Mouse (Mus musculus) frontal cortex, postnatal 10 days (tissue): ENCODE data around the gene Aco2.
"Not testable (repeated sequence)": the region's sequence is repeated elsewhere in the genome, so short reads cannot be mapped to it uniquely, and the experiment has no call there.

Experiments used
- DNase-seq, 2 experiments: peaks; one replicate each; pipeline ENCODE4 v3.0.0; 2022; ENCODE audit warnings: low spot score in 2 of 2, mixed read lengths in 1 of 2

Aco2 gene

DNA sequence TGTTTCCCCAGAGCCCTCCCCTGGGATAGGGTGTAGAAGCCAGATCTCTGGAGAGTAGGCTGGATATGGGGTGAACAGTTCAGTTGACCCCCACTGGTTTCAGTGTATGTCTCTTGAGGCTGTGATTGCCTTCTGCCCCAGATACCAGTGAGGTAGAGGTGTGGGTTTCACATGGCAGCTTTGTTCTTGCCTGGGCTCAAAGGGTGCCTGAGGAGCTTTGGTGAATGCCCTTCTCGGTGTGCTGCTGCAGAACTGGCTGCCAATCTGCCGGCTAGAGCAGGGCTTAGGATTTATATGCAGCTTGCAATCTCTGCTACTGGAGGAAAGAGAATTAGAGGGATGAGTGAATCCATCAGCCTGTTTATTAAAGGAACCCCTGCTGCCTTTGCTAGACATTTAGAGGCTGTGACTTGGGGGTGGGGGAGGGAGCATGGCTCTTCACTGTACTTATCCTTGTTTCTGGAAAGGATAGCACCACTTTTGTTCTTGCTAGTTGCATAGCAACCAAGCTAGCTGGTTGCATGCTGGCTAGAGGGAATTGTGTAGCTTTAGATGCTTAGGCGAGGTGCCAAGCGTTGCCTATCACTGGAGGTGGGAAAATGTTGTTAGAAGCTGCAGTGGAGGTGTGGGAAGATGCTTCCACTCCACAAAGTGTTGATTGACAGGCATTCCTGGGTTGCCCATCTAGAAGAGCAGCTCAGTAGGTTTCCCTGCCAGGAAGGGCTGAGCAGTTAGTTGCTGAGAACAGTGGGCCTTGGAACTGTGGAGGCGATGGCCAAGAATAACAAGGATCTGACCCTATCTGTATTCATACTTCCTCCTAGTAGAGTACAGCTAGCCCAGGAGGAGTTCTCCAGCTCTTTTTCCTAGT lies 7.7 kb downstream of the Aco2 start:
- DNase-seq, result peak; percentile 63 to 71

DNA sequence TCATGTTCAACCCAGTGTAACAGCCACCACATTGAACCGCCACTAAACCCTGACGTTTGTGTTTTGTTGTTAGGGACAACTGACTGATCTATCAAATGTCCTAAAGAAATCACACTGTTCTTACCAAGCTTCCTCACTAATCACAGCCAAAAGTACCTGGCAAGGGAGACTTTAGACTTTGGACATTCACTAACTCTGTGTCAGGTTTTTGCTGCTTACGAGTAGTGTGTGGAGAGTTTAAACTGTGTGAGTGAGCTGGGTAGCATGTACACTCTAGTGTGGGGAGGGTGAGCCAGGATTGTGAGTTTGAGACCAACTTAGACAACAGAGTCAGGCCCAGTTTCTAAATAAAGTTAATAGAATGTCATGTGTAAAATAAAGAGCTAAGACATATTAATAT lies 10.2 kb downstream of the Aco2 start:
- DNase-seq, result no peak

DNA sequence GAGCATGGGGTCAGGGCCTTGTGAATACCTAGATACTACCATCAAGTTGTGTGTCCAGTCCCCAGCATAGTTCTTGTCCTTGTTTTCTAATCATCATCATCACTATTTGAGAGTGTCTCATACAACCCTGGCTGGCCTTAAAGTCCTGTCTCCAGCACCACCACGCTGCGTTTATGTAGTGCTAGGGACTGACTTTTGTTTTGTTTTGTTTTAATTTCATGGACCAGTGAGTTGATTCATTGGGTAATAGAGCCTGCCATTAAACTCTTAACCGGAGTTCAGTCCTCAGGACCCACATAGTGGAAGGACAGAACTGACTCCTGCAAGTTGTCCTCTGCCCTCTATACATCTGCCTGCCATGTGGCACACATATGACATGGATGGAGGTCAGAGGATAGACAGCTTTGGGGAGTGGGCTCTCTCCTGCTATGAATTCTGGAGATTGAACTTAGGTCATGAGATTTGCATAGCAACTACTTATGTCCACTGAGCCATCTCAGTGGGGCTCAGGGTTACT lies 13.4 kb downstream of the Aco2 start:
- DNase-seq, result no peak

DNA sequence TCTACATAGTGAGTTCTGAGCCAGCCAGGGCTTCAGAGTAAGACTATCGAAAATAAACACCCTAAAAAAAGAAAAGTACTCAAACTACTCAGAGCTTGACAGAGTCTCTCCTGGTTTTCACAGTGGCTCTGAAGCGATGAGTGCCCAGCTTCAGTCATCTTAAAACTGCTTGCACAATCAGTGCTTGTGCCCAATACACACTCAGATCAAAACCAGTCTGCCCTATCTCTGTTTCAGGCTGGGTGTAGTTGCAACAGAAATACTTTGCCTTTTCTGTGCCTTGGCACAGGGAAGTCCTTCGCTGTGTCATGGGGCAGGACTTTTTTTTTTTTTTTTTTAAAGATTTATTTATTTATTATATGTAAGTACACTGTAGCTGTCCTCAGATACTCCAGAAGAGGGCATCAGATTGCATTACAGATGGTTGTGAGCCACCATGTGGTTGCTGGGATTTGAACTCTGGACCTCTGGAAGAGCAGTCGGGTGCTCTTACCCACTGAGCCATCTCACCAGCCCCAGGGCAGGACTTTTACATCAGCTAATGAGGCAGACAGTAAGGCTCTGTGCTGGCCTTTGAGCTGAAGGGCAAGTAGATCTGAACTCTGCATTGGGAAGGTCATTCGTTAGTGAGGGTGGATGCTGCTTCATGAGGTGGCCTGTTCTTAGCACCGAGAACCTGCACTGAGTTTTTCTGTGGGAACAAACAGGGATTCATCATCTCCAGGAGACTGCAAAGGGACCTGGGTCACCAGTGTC lies 14.9 kb downstream of the Aco2 start:
- DNase-seq, result no peak

DNA sequence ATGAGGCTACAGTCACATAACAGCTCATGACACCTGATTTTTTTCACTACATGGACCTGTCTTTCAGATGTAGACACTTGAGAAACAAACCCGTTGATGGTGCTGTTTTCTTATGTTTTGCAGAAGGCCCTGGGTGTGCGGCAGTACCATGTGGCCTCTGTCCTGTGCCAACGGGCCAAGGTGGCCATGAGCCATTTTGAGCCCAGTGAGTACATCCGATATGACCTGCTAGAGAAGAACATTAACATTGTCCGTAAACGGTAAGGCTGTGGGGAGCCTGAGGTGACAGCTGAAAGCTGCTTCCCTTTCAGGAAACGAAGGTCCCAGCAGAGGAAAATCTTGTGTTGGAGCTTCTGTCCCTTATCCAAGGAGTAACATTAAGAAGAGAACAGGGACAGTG lies 17.1 kb downstream of the Aco2 start:
- no peak for DNase-seq

DNA sequence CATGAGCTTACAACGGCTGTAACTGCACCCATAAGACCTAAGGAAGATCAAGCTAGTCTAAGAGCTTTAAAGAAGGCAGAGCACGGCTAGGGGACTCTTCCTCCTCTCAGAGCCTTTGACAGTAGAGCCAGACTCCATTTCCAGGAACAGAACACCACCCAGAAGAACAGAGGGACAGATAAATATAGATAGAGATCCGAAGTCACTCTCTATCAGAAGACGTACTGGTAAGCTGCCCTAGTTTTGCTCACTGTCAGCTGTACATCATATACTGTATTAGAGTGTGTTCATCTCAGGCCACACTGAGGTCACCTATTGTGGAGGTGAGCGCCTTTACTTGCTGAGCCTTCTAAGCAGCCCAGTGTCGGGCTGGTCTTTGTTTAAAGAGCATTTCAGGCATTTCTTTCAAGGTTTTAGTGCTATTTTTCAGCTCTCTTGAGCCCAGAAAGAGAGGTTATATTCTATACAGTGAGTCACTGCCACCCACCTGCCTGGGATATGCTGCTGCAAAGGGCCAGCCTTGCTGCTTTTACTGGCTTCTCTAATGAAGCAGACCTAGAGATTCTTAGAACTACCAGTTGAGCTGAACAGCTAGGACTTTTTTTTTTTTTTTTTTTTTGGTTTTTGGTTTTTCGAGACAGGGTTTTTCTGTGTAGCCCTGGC lies 19.2 kb downstream of the Aco2 start:
- DNase-seq, result no peak

DNA sequence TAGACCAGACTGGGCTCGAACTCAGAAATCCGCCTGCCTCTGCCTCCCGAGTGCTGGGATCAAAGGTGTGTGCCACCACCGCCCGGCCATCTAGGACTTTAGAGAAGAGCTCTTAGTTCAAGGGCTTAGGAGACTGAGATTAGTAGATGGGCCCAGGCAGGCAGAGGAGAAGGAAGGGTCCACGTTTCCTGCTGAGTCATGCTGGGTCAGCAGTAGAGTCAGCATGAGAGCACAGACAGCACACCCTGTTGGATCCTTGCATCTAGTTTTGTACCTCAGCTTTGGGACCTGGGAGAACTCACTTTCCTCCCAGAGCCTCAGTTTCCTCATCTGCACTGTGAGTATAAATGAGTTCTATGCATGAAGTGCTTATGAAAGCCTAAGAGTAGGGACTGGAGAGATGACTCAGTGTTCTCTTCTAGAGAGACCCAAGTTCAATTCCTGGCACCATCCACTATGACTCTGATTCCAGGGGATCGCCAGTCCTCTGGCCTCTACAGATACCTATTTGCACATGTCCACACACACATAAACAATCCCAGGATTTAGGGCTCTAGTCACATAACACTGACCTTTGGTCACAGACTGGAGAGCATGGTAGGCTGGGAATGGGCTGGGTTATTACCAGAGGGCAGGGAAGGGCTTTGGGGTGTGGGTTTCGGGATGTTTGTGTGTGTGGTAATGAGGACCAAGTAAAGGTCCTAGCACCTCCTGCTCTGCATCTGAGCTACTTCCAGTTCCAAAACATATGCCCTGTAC lies 19.9 kb downstream of the Aco2 start:
- no peak for DNase-seq

DNA sequence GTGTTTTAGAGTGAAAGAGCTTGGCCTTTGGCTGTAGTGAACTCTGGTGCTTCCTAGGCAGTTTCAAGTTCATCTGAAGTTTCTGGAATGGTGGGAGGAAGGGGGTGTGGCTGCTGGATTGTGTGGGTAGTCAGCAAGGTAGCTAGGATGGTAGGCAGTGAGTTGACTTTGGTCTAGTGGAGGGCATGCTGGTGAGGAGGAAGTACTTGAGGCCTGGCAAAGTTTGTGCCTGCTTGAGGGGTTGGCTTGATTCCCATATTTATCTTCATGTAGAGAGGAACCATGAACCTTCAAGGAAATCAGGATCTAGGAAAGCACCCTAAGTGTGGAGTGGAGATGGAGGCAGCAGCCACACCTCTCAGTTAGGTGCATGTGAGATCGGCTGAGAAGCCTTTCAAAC lies 21.9 kb downstream of the Aco2 start:
- no peak for DNase-seq

DNA sequence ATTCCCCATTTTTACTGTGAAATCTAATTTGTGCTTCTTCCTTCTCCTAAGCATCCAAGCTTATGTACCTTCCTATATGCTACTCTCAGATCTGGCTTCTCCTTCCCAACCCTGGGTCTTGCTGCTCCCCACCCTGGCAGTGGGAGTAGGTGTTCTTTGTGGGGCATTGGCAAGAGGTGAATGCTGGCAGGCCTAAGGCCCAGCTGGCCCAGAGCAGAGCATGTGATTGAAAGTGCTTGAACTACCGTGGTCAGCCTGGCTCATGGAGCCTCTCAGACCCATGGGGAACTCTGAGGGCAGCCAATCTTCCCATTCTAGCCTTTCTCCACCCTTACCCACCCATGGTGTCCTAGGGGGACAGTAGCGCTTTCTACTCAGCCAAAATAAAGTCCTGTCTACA lies 24.3 kb downstream of the Aco2 start:
- no peak for DNase-seq

DNA sequence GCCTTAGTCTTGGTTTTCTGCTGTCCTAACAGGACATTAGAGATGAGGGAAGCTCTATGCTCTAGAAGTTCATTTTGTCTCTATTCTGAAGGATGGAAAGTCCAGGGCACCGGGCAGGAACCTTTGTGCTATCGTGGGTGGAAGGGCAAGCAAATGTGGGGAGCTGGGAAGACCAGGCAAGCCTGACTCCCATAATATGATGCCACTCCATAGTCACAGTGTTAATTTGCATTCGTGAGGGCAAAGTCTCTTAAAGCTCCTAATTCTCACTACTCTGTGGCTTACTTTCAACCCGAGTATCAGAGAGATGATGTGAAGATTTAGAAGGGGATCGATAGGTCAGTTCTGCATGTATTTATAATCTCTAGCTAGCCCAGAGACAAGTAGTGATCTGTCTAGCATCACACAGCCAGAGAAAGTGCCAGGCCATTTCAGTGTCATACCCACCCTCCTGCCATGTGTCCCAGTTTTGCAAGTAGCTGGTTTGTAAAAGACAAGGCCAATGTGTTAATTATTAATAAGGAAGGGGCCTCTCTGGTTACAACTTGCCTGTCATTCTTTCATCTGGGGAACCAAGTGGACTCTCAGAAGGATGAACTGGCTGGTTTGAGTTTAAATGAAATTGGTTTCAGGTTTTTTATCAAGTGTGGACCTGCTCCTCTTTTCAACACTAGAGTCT lies 25.6 kb downstream of the Aco2 start:
- no peak for DNase-seq

DNA sequence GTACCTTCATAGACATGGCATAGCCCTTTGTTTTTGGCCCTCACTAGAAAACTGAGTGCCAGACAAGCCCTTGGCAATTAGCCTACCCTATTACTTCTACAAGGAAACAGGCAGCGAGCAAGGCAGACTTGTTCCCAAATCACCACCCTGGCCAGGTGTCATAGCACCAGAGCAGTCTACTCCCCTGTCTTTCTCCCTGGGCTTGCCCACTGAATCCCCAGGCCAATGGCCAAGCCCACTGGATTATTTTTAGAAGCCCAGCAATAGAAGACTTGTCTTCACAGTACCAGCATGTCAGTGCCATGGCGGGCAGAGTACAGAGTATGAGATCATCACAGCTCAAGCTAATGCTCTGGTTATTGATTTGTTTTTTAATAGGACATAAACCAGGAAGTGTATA lies 26.6 kb downstream of the Aco2 start:
- no peak for DNase-seq

DNA sequence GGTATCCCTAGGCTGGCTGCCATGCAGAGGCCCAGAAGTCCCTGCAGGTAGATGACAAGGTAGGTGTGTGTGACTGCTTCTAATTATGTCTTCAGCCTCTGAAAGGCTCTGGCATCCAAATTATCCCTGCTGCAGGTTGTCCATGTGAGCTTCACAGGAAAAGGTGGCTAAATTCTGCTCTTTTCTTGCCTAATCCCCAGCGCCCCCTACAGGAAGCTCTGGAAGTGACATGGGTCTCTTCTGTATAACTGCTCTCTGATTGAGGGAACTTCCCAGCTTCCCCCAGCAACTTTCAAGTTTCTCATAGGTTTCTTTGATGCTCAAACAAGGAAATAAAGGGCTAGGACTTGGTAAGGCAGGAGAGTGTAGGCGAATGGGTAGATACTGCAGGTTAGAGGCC lies 32.8 kb downstream of the Aco2 start:
- DNase-seq, result peak in 1 of 2 experiments; percentile 68

DNA sequence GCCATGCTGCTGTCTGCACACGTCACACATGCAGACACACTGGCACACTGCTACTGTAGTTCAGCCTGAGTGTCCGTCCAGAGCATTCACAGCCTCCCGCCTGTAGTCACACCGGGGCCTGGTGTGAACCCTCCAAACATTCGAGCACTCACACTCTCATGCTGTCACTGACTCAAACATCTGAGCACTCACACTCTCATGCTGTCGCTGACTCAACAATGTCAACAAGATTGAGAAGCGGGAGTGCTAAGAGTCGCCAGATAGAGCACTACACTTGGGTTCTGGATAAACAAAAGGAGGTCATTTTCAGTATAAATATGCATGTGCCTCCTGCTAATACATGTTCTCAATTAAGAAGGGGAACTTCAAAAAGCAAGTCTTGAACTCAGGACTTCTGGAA lies 35.8 kb downstream of the Aco2 start:
- no peak for DNase-seq

DNA sequence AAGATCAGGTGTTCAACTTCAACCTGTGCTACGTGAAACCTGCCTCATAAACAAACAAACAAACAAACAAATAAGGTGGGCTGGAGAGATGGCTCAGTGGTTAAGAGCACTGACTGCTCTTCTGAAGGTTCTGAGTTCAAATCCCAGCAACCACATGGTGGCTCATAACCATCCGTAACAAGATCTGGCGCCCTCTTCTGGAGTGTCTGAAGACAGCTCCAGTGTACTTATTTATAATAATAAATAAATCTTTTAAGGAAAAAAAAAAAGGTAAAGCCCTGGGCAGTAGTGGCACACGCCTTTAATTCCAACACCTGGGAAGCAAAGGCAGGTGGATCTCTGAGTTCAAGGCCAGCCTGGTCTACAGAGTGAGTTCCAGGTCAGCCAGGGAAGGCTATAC lies 36.7 kb downstream of the Aco2 start:
- not testable (repeated sequence) for DNase-seq

DNA sequence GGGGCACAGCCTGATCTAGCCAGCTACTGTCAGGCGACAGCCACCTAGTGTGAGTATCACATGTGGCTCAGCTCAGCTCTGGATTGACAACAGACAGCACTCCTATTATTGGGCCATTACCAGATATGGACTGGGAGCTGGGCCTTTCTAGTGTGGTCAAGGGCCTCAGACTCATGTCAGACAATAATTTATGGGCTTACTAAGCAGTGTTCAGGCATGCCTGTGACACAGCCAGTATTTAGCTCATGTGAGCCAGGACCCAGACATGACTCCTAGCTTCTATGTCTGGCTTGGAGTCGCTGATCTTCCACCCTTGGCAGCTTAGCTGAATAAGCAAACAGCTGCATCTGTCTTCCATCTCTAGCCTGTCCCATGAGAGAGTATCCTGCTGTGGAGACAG lies 40.4 kb downstream of the Aco2 start:
- DNase-seq, result no peak

DNA sequence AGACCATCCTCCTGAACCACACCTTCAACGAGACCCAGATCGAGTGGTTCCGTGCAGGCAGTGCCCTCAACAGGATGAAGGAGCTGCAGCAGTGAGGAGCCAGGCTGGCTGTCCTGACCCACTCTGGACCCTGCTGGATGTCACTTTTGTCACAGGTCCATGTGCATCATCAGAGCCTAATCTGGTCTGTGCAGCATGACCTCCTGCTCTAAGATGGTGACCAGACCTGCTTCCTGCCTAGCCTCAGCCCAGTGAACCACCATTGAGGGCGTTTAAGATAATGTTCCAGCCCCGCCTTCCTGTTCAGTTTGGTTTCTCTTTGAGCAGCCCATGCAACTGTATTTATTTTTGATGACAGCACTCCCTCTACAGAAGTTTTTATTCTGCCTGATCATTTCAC lies 42.6 kb downstream of the Aco2 start:
- no peak for DNase-seq

DNA sequence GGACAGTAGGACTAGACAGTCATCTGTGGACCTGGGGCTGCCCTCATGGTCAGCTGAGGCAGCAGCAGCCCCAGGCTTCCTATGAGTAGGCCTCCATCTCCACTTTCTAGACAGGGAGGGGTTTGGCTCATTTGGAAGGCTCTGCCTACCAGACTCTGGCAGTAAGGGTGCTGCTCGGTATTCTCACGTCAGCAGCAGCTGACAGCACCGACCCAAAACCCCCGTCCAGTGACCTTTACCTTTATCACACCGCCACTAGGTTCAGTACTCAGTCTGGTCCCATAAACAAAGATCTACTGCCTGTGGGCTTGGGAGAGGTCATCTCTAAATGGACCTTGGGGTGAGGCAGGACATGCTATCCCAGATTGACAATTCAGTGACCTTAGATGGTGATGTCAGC lies 43.6 kb downstream of the Aco2 start:
- DNase-seq, result no peak

DNA sequence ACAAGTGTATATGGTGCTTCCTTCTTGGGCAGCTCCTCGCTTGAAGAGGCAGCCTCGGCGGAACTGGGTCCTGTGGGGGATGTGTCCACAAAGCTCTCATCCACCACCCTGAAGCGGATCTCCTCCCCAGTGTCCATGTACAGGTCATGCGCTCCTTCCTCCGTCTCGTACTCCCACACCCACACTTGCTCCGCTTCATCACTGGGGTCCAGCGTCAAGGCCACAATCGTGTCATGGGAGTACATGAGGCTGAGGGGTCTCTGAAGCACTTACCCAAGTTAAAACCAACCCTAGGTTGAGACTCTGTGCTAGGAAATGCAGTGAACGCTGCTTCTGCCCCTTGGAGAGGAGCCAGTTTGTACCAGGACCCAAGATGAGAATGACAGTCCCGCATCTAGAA lies 45.1 kb downstream of the Aco2 start:
- no peak for DNase-seq

DNA sequence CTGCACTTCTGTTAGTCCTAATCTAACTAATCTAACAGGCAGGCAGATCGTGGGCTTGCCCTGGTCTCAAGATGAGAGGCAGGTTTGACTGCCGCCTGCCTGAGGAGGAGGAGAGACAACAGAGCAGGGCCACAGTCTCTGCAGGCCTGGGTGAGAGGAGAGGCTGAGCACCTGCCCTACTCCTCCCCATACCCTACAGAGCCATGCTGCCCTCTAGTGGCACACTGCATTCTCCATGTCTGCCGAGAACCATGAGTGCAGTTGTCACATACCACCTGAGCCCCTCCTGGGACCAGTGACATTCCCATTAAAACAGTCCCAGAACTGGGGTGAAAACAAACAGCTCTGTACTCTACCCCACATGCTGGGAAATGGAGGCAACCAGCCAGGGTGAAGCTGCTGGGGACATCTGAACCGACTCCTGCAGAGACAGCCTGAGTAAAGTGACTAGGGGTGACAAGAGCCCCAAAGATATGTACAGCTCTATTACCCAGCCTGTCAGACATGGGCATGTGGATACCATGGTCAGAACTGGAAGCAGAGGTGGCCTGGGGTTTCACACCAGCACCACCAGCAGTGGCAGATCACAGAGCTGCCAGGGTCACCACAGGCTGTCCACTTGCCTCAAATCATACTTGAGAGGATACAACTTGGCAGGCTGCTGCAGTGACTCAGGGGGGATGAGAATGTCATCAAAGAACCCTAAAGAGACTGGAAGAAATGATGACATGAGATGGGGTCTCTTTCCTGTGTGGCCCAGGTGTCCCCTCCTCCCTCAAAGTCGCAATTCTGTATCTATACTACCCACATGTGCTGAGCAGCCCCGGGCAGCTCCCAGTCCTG lies 45.7 kb downstream of the Aco2 start:
- peak in 1 of 2 experiments; percentile 56 for DNase-seq

DNA sequence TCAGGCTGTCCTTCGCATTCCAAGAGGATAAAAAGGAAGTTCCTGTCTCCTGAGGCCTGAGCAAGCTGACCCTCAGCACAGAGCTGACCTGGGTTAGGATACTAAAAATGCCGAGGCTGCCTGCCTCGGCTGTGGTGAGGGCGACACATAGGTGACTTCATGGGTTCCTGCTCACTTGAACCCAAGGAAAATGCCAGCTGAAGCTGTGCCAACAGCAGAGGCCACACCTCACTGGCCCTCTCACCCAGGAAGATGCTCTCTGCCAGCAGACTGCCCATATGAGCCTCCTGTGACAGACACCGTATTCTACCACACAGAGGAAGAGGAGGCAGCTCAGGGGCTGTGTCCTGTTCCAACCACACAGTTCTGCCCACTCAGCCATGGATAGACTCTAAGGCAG lies 47.0 kb downstream of the Aco2 start:
- DNase-seq, result no peak
